Mouse (Mus musculus) neural tube, embryonic 14.5 days (tissue): ENCODE measurements around the gene Fgf2. TPM values are rescaled to one million over a fixed set of nuclear protein-coding genes. Genes with fewer than 3 reads are reported as not detected.

Experiments used
- ATAC-seq: fragments of 200-750 bp; cut with Nextera tagmentation; 2 replicates; pipeline ENCODE4 v1.8.0; 2017; ENCODE audit warnings: low read depth, mild to moderate bottlenecking, moderate TSS enrichment, moderate library complexity
- H3K27ac ChIP-seq: fragments of 300-500 bp; sonication (generic); 2 replicates; pipeline ENCODE4 v1.5.1; 2014; ENCODE audit warnings: low read depth, mild to moderate bottlenecking, control low read depth, low read length, moderate library complexity, mixed read lengths
- H3K27me3 ChIP-seq: fragments of 300-500 bp; sonication (generic); 2 replicates; pipeline ENCODE4 v1.6.1; 2014; ENCODE audit warnings: low read length; ENCODE audit not compliant: control insufficient read depth, insufficient read depth
- H3K36me3 ChIP-seq: fragments of 300-500 bp; sonication (generic); 2 replicates; pipeline ENCODE4 v1.6.1; 2014; ENCODE audit warnings: low read length, mixed read lengths; ENCODE audit not compliant: control insufficient read depth, insufficient read depth
- H3K4me1 ChIP-seq: fragments of 300-500 bp; sonication (generic); 2 replicates; pipeline ENCODE4 v1.6.1; 2014; ENCODE audit warnings: low read length; ENCODE audit not compliant: control insufficient read depth, insufficient read depth
- H3K4me2 ChIP-seq: fragments of 300-500 bp; sonication (generic); 2 replicates; pipeline ENCODE4 v1.6.1; 2014; ENCODE audit warnings: mild to moderate bottlenecking, low read depth, low read length, control low read depth
- H3K4me3 ChIP-seq: fragments of 300-500 bp; sonication (generic); 2 replicates; pipeline ENCODE4 v1.5.1; 2014; ENCODE audit warnings: low read depth, low read length, control low read depth, mixed read lengths
- H3K9ac ChIP-seq: fragments of 300-500 bp; sonication (generic); replicated peaks from 2 replicates; pipeline ENCODE4 v1.6.1; 2014; ENCODE audit warnings: low read depth, mild to moderate bottlenecking, control low read depth, low read length, mixed read lengths
- H3K9me3 ChIP-seq: fragments of 300-500 bp; sonication (generic); 2 replicates; pipeline ENCODE4 v1.6.1; 2016; ENCODE audit warnings: low read length; ENCODE audit not compliant: control insufficient read depth
- WGBS: fragments of 180-500 bp; shearing (Covaris S2); extraction: QIAGEN DNeasy Blood & Tissue Kit; methylation state at CpG from one replicate; pipeline ENCODE4 v1.1.7; 2014; 5-methylcytosine and 5-hydroxymethylcytosine counted together
- polyA plus RNA-seq: library from polyadenylated mRNA; unstranded; fragments of >200 nt; fragmentation: Nextera tagmentation; extraction: Ambion mirVana; gene quantifications from 2 replicates; pipeline ENCODE4 v1.2.1, GENCODE M21; 2014

Fgf2 gene
- polyA plus RNA-seq, 1 experiment from 2014 or later: 0.74 TPM

GRCm38 (mm10) chr3:37455992-37456391 lies 107.8 kb downstream of the Fgf2 start:
- ATAC-seq: no peak
- 89% methylated on average over 1 of the region's 1 CpGs for WGBS
- H3K4me1 ChIP-seq: no peaks in the 10 kb centered on the region

More at GRCm38 (mm10) chr3:37455992-37456391, 107.8 kb downstream of the Fgf2 start:
- no peaks in the 10 kb centered on the region for H3K27me3 ChIP-seq
- no peaks in the 10 kb centered on the region for H3K36me3 ChIP-seq
- H3K4me3 ChIP-seq: no peak overlapping the region
- no peak overlapping the region for H3K4me2 ChIP-seq
- H3K27ac ChIP-seq: no peak overlapping the region
- H3K9ac ChIP-seq: no peak overlapping the region
- H3K9me3 ChIP-seq: no peaks in the 10 kb centered on the region

Other genes starting within 250 kb of the Fgf2 start
- gene Il2, start 222.4 kb upstream of the Fgf2 start, polyA plus RNA-seq: 0.40 and 0.50 TPM in 2 replicates
- gene Il21, start 115.7 kb upstream of the Fgf2 start, polyA plus RNA-seq: not detected in 2 replicates
- gene Bbs12, start 35.8 kb upstream of the Fgf2 start, polyA plus RNA-seq: 4.7 and 5.7 TPM in 2 replicates
- 0.98 and 2.6 TPM in 2 replicates for gene Cetn4, start 35.6 kb upstream of the Fgf2 start, polyA plus RNA-seq
- gene Spata5, start 71.5 kb downstream of the Fgf2 start, polyA plus RNA-seq: 30.8 and 32.4 TPM in 2 replicates
- 8.4 and 8.6 TPM in 2 replicates for gene Nudt6, start 71.9 kb downstream of the Fgf2 start, polyA plus RNA-seq